Mouse (Mus musculus) MEL (cell line): ENCODE results near the gene Ext2. TPM values are rescaled to one million over a fixed set of nuclear protein-coding genes. Genes with fewer than 3 reads are reported as not detected.
A peak's percentile ranks its signal among the peaks of the same experiment; 100 is the strongest.

Experiments
- DNase-seq: peaks from one replicate; pipeline ENCODE4 v3.0.0; 2011; ENCODE audit warnings: low read depth, low spot score
- H3K27ac ChIP-seq: 2 replicates; pipeline ENCODE4 v1.5.1; 2012; ENCODE audit warnings: low read depth, mild to moderate bottlenecking, control low read depth, low read length, moderate library complexity; ENCODE audit not compliant: control insufficient read depth
- H3K27me3 ChIP-seq, 2 experiments: fragments of 150-350 bp in 1 of 2; sonication (generic) in 1 of 2; 2 replicates each; pipeline ENCODE4 v1.6.1; 2012; ENCODE audit warnings: low read length in 2 of 2, mild to moderate bottlenecking in 2 of 2, improper control_type of control experiment in 1 of 2, moderate library complexity in 1 of 2; ENCODE audit not compliant: insufficient read depth in 2 of 2, control insufficient read depth in 1 of 2
- H3K36me3 ChIP-seq, 2 experiments: 2 replicates each; pipeline ENCODE4 v1.6.1; 2012 to 2014; ENCODE audit warnings: low read length in 2 of 2, improper control_type of control experiment in 1 of 2, inconsistent platforms in 1 of 2, mild to moderate bottlenecking in 1 of 2; ENCODE audit not compliant: insufficient read depth in 2 of 2, control insufficient read depth in 1 of 2
- H3K4me1 ChIP-seq, 2 experiments: fragments of 150-350 bp in 1 of 2; sonication (generic) in 1 of 2; 2 replicates each; pipeline ENCODE4 v1.6.1; 2012; ENCODE audit warnings: low read length in 2 of 2, improper control_type of control experiment in 1 of 2, mild to moderate bottlenecking in 1 of 2; ENCODE audit not compliant: insufficient read depth in 2 of 2, control insufficient read depth in 1 of 2
- H3K4me3 ChIP-seq, 2 experiments: fragments of 150-350 bp in 1 of 2; sonication (generic) in 1 of 2; 2 replicates each; pipeline ENCODE4 v1.5.1; 2012; ENCODE audit warnings: low read depth in 2 of 2, low read length in 2 of 2, mild to moderate bottlenecking in 2 of 2, moderate library complexity in 2 of 2, control low read depth in 1 of 2, improper control_type of control experiment in 1 of 2; ENCODE audit not compliant: control insufficient read depth in 1 of 2, insufficient read depth in 1 of 2
- H3K79me2 ChIP-seq: 2 replicates; pipeline ENCODE4 v1.6.1; 2012; ENCODE audit warnings: mild to moderate bottlenecking, low read length, moderate library complexity; ENCODE audit not compliant: control insufficient read depth, poor library complexity, insufficient read depth
- H3K9ac ChIP-seq: 2 replicates; pipeline ENCODE4 v1.6.1; 2012; ENCODE audit warnings: low read depth, mild to moderate bottlenecking, control low read depth, low read length, moderate library complexity; ENCODE audit not compliant: control insufficient read depth, poor library complexity, severe bottlenecking
- H3K9me3 ChIP-seq: fragments of 150-350 bp; sonication (generic); replicated peaks from 2 replicates; pipeline ENCODE4 v1.6.1; 2012; ENCODE audit warnings: mild to moderate bottlenecking, low read length, improper control_type of control experiment, moderate library complexity; ENCODE audit not compliant: insufficient read depth
- BHLHE40 ChIP-seq: IDR thresholded peaks from 2 replicates; pipeline ENCODE4 v1.6.1; 2012; ENCODE audit warnings: low read depth, mild to moderate bottlenecking, inconsistent platforms, low read length, improper control_type of control experiment, borderline replicate concordance
- CTCF ChIP-seq, 3 experiments: IDR thresholded peaks in 2 of 3; conservative IDR thresholded peaks in 1 of 3; 2 replicates each; pipeline ENCODE4 v1.5.1; 2011 to 2012; ENCODE audit warnings: low read length in 3 of 3, low read depth in 2 of 3, mild to moderate bottlenecking in 2 of 3, improper control_type of control experiment in 1 of 3, inconsistent platforms in 1 of 3, mixed read lengths in 1 of 3, moderate library complexity in 1 of 3; ENCODE audit not compliant: control insufficient read depth in 1 of 3, insufficient read depth in 1 of 3, poor library complexity in 1 of 3, severe bottlenecking in 1 of 3
- E2F4 ChIP-seq: IDR thresholded peaks from 2 replicates; pipeline ENCODE4 v1.6.1; 2011; ENCODE audit warnings: low read depth, low read length, improper control_type of control experiment, borderline replicate concordance
- ELF1 ChIP-seq: IDR thresholded peaks from 2 replicates; pipeline ENCODE4 v1.6.1; 2014; ENCODE audit warnings: low read depth, mild to moderate bottlenecking, inconsistent platforms, low read length, improper control_type of control experiment, moderate library complexity
- EP300 ChIP-seq, 2 experiments: IDR thresholded peaks; 2 replicates each; pipeline ENCODE4 v1.6.1; 2011; ENCODE audit warnings: improper control_type of control experiment in 2 of 2, low read length in 2 of 2, low read depth in 1 of 2, mild to moderate bottlenecking in 1 of 2
- ETS1 ChIP-seq: IDR thresholded peaks from 2 replicates; pipeline ENCODE4 v1.6.1; 2012; ENCODE audit warnings: low read depth, mild to moderate bottlenecking, inconsistent platforms, low read length, improper control_type of control experiment, moderate library complexity
- HCFC1 ChIP-seq: IDR thresholded peaks from 2 replicates; pipeline ENCODE4 v1.6.1; 2012; ENCODE audit warnings: low read depth, mild to moderate bottlenecking, inconsistent platforms, low read length, improper control_type of control experiment, moderate library complexity
- KAT2A ChIP-seq: conservative IDR thresholded peaks from 2 replicates; pipeline ENCODE4 v1.6.1; 2012; ENCODE audit warnings: low read depth, low read length, improper control_type of control experiment, inconsistent platforms
- MAFK ChIP-seq: IDR thresholded peaks from 2 replicates; pipeline ENCODE4 v1.6.1; 2011; ENCODE audit warnings: low read depth, mild to moderate bottlenecking, low read length, improper control_type of control experiment, borderline replicate concordance
- MXI1 ChIP-seq: IDR thresholded peaks from 2 replicates; pipeline ENCODE4 v1.6.1; 2011; ENCODE audit warnings: mild to moderate bottlenecking, low read depth, low read length, improper control_type of control experiment
- MYB ChIP-seq: IDR thresholded peaks from 2 replicates; pipeline ENCODE4 v1.6.1; 2011; ENCODE audit warnings: mild to moderate bottlenecking, low read depth, low read length, improper control_type of control experiment
- NELFE ChIP-seq: IDR thresholded peaks from 2 replicates; pipeline ENCODE4 v1.6.1; 2011; ENCODE audit warnings: low read depth, low read length, improper control_type of control experiment
- NRF1 ChIP-seq: IDR thresholded peaks from 2 replicates; pipeline ENCODE4 v1.6.1; 2014; ENCODE audit warnings: low read depth, mild to moderate bottlenecking, inconsistent platforms, low read length, improper control_type of control experiment, moderate library complexity; ENCODE audit not compliant: poor library complexity, insufficient read depth, severe bottlenecking
- POLR2A ChIP-seq, 2 experiments: IDR thresholded peaks; 2 replicates each; pipeline ENCODE4 v1.6.1; 2011 to 2012; ENCODE audit warnings: low read length in 2 of 2, mild to moderate bottlenecking in 2 of 2, control low read depth in 1 of 2, improper control_type of control experiment in 1 of 2, low read depth in 1 of 2, moderate library complexity in 1 of 2; ENCODE audit not compliant: control insufficient read depth in 1 of 2, insufficient read depth in 1 of 2, poor library complexity in 1 of 2
- SMC3 ChIP-seq: IDR thresholded peaks from 2 replicates; pipeline ENCODE4 v1.6.1; 2011; ENCODE audit warnings: low read depth, low read length, improper control_type of control experiment
- TAL1 ChIP-seq: IDR thresholded peaks from 2 replicates; pipeline ENCODE4 v1.6.1; 2012; ENCODE audit warnings: mild to moderate bottlenecking, inconsistent platforms, low read length, moderate library complexity, mixed read lengths
- TCF12 ChIP-seq: IDR thresholded peaks from 2 replicates; pipeline ENCODE4 v1.6.1; 2014; ENCODE audit warnings: low read depth, mild to moderate bottlenecking, inconsistent platforms, low read length, improper control_type of control experiment, moderate library complexity
- USF2 ChIP-seq, 2 experiments: IDR thresholded peaks; 2 replicates each; pipeline ENCODE4 v1.6.1; 2011 to 2012; ENCODE audit warnings: improper control_type of control experiment in 2 of 2, low read length in 2 of 2, borderline replicate concordance in 1 of 2, inconsistent platforms in 1 of 2, low read depth in 1 of 2, mild to moderate bottlenecking in 1 of 2; ENCODE audit not compliant: insufficient read depth in 1 of 2
- ZKSCAN1 ChIP-seq: IDR thresholded peaks from 2 replicates; pipeline ENCODE4 v1.6.1; 2012; ENCODE audit warnings: low read depth, mild to moderate bottlenecking, inconsistent platforms, low read length, improper control_type of control experiment, moderate library complexity
- ZMIZ1 ChIP-seq: IDR thresholded peaks from 2 replicates; pipeline ENCODE4 v1.6.1; 2012; ENCODE audit warnings: low read depth, mild to moderate bottlenecking, inconsistent platforms, low read length, improper control_type of control experiment, moderate library complexity
- ZNF384 ChIP-seq: IDR thresholded peaks from 2 replicates; pipeline ENCODE4 v1.6.1; 2012; ENCODE audit warnings: low read depth, mild to moderate bottlenecking, inconsistent platforms, low read length, improper control_type of control experiment
- polyA plus RNA-seq, 2 experiments: library from polyadenylated mRNA; stranded (reverse) in 1 of 2; unstranded in 1 of 2; fragments of >175 nt in 1 of 2; fragments of >200 nt in 1 of 2; gene quantifications; 2 replicates each; pipeline versions ENCODE4 v1.2.1 to v1.2.4; 2012; ENCODE audit warnings: low replicate concordance in 2 of 2, low read depth in 1 of 2; ENCODE audit not compliant: insufficient read length in 2 of 2, insufficient read depth in 1 of 2, missing spikeins in 1 of 2
- total RNA-seq: library from RNA; depleted of rRNA; stranded (reverse); fragments of 300-350 nt; gene quantifications from 2 replicates; pipeline ENCODE4 v1.2.3, GENCODE M21; 2012

The Ext2 gene
- total and polyA plus RNA-seq, 3 experiments: 33.7 to 66.8 TPM; not detected in 1

DNA sequence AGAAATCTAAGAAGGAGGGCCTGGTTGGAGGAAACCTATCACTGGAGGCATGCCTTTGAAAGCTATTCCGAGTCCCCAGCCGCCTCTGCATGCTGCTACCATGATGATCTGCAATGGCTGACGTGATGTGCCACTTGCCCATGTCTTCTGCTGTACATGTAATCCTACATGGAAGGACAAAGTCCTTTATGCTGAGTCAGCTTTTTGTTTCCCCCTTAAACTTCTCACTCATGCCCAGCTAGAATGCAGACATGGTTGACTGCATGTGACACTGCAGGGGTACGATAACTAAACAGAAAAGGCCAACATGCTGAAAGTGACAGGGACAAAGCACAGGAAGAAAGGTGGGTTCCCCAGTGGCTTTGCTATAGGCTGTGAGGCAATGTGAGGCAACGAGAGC, 56.6 kb downstream of the Ext2 start:
- H3K36me3 ChIP-seq: peaks cover 0 to 2% of the 10 kb centered on the region in 2 experiments; a peak in 2 of 4 replicates
- no peak overlapping the region for H3K9ac ChIP-seq
- H3K4me3 ChIP-seq: no peak overlapping the region
- no peaks in the 10 kb centered on the region for H3K4me1 ChIP-seq
- no peaks in the 10 kb centered on the region for H3K27me3 ChIP-seq
- no peak overlapping the region for H3K27ac ChIP-seq
- TF ChIP-seq MAFK (peak; percentile 84), POLR2A (IDR thresholded peaks at IDR 0.05; ENCODE audit: control insufficient read depth in 1 of 2, insufficient read depth in 1 of 2, low read depth in 1 of 2, low read length in 2 of 2, poor library complexity in 1 of 2) (no peak)
- H3K79me2 ChIP-seq: no peaks in the 10 kb centered on the region
- no peaks in the 10 kb centered on the region for H3K9me3 ChIP-seq
- no peak for DNase-seq

DNA sequence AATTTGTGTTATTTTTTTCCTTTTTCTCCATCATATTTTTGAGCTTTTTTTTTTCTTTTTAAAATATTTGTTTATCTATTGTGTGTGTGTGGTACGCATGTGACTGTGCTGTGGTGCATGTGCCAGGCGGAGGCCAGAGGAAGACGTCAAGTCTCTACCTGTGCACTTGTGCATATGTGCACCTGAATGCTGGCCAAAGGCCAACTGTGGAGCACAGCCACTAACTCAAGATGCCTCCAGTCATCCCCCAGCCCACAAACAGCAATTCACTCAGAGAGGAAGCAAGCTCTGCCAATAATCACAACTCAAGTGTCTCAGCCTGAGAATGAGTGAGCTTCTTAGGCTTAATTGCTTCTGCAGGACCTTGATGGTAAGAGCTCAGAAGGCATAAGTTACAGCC, 58.2 kb downstream of the Ext2 start:
- Histone ChIP-seq H3K9me3 (no peaks in the 10 kb centered on the region), H3K4me1 (no peaks in the 10 kb centered on the region), H3K36me3 (peaks cover 0 to 2% of the 10 kb centered on the region in 2 experiments; a peak in 1 of 4 replicates), H3K4me3 (no peak overlapping the region), H3K9ac (no peak overlapping the region), H3K79me2 (no peaks in the 10 kb centered on the region), H3K27me3 (no peaks in the 10 kb centered on the region), H3K27ac (no peak overlapping the region)
- no peak for DNase-seq
- TF ChIP-seq E2F4: no peak
- no peak for TF ChIP-seq EP300 (IDR thresholded peaks at IDR 0.05; ENCODE audit: low read depth in 1 of 2, low read length in 2 of 2)
- TF ChIP-seq ETS1: no peak
- TF ChIP-seq ELF1: no peak
- TF ChIP-seq ZMIZ1: no peak
- no peak for TF ChIP-seq ZNF384
- no peak for TF ChIP-seq TCF12
- TF ChIP-seq NELFE: no peak
- no peak for TF ChIP-seq USF2 (IDR thresholded peaks at IDR 0.05; ENCODE audit: borderline replicate concordance in 1 of 2, insufficient read depth in 1 of 2, low read depth in 1 of 2, low read length in 2 of 2)
- no peak for TF ChIP-seq MXI1
- no peak for TF ChIP-seq HCFC1
- no peak for TF ChIP-seq SMC3
- no peak for TF ChIP-seq MYB
- no peak for TF ChIP-seq NRF1
- no peak for TF ChIP-seq TAL1
- TF ChIP-seq ZKSCAN1: no peak
- TF ChIP-seq CTCF (IDR thresholded peaks at IDR 0.05 in 2 of 3, conservative IDR thresholded peaks at IDR 0.05 in 1 of 3; ENCODE audit: control insufficient read depth in 1 of 3, insufficient read depth in 1 of 3, low read depth in 2 of 3, low read length in 3 of 3, poor library complexity in 1 of 3, severe bottlenecking in 1 of 3): no peak
- TF ChIP-seq KAT2A: no peak
- no peak for TF ChIP-seq BHLHE40
